Mouse (Mus musculus) thymus, adult 18-20 months (tissue): ENCODE measurements at regions not wholly inside any gene's neighbourhood (a gene's known extent, or its start where the extent isn't known, plus 50 kb on each side); places are given as distances from the start of the nearest gene placed in this dataset.

ENCODE experiments used
- DNase-seq, 2 experiments: peaks; one replicate each; pipeline ENCODE4 v3.0.0; 2022; ENCODE audit warnings: mixed read lengths in 2 of 2

- DNase-seq = no peak
Measured at GRCm38 (mm10) chr13:72947374-72948165, 312.7 kb upstream of the Irx4 start.

- no peak for DNase-seq
Measured at GRCm38 (mm10) chr13:72958616-72959518, 301.4 kb upstream of the Irx4 start.

GRCm38 (mm10) chr13:72961291-72961690 is 299.0 kb upstream of the Irx4 start:
- no peak for DNase-seq

GRCm38 (mm10) chr13:72972165-72972564 is 288.1 kb upstream of the Irx4 start:
- no peak for DNase-seq

- DNase-seq = no peak
Measured at GRCm38 (mm10) chr13:72972894-72973293, 287.4 kb upstream of the Irx4 start.

GRCm38 (mm10) chr13:72977213-72977612 is 283.1 kb upstream of the Irx4 start:
- no peak for DNase-seq

GRCm38 (mm10) chr13:72977971-72978370 is 282.3 kb upstream of the Irx4 start:
- DNase-seq = no peak

- DNase-seq = no peak
Measured at GRCm38 (mm10) chr13:72978966-72979365, 281.3 kb upstream of the Irx4 start.

- no peak for DNase-seq
Measured at GRCm38 (mm10) chr13:72992589-72993409, 267.5 kb upstream of the Irx4 start.

- no peak for DNase-seq
Measured at GRCm38 (mm10) chr13:72993410-72993858, 266.8 kb upstream of the Irx4 start.

GRCm38 (mm10) chr13:72994538-72994937 is 265.7 kb upstream of the Irx4 start:
- no peak for DNase-seq

GRCm38 (mm10) chr13:73008856-73009546 is 251.3 kb upstream of the Irx4 start:
- no peak for DNase-seq

- no peak for DNase-seq
Measured at GRCm38 (mm10) chr13:73009547-73010475, 250.5 kb upstream of the Irx4 start.

GRCm38 (mm10) chr13:73019181-73019580 is 241.1 kb upstream of the Irx4 start:
- no peak for DNase-seq

GRCm38 (mm10) chr13:73031217-73031616 is 229.1 kb upstream of the Irx4 start:
- DNase-seq = no peak

- no peak for DNase-seq
Measured at GRCm38 (mm10) chr13:73033055-73033454, 227.2 kb upstream of the Irx4 start.

GRCm38 (mm10) chr13:73034065-73034831 is 226.0 kb upstream of the Irx4 start:
- no peak for DNase-seq

- no peak for DNase-seq
Measured at GRCm38 (mm10) chr13:73034886-73035285, 225.4 kb upstream of the Irx4 start.

GRCm38 (mm10) chr13:73035336-73035940 is 224.8 kb upstream of the Irx4 start:
- DNase-seq = no peak

GRCm38 (mm10) chr13:73039731-73040130 is 220.5 kb upstream of the Irx4 start:
- DNase-seq = no peak
